Comparison of ENCODE assay signal across 8 mouse cellular contexts in genomic region chr10:60752040-60753020, GRCm38 (mm10). TPM values are rescaled to one million over a fixed set of nuclear protein-coding genes. Genes with fewer than 3 reads are reported as not detected.
DNase-seq lines count a peak whose midpoint lies in the region; ATAC-seq lines count a peak whose summit lies in the region.

Slc29a3 (minus strand) TSS chr10:60752794.

- intact Hi-C loops in left cerebral cortex, postnatal 14 days (cut with DNase I) = no loop called here

- ATAC-seq in intestine, embryonic 14.5 days (replicated peaks; ENCODE audit: low FRiP score, low TSS enrichment, low read depth) = peak; percentile 93

- peaks cover 8% of the 10 kb centered on the region; the same call in 1 of the 2 replicates for H3K4me1 ChIP-seq in intestine, embryonic 14.5 days (replicated peaks; ENCODE audit: control insufficient read depth, insufficient read depth, low read length)

- DNase-seq in adrenal gland, adult 18-20 months (ENCODE audit: low spot score in 2 of 2) = peak; percentile 99
- peak; percentile 97 for DNase-seq in embryo, embryonic 11 days
- DNase-seq in gastrocnemius, postnatal 25 days = peak; percentile 94
- DNase-seq in intestine, embryonic 14.5 days (ENCODE audit: low spot score) = peak; percentile 99
- DNase-seq in left cerebral cortex, postnatal 14 days (ENCODE audit: low spot score in 2 of 2) = peak; percentile 94 to 95
- DNase-seq in mesoderm, embryonic 11.5 days (ENCODE audit: low read depth, low spot score) = peak; percentile 96
- DNase-seq in right cerebral cortex, postnatal 36 days (ENCODE audit: low spot score in 2 of 2) = peak; percentile 89 to 91
- peak; percentile 95 for DNase-seq in yolk sac, embryonic 10.5 days (ENCODE audit: low spot score)

- H3K36me3 ChIP-seq in intestine, embryonic 14.5 days (ENCODE audit: control insufficient read depth, insufficient read depth, low read length) = 0 out of 2 replicates have a peak, but pooled peaks cover 15% of the 10 kb centered on the region

- peak within 1 kb of the TSS; percentile 24; the same call in 1 of the 2 replicates for H3K27ac ChIP-seq in intestine, embryonic 14.5 days (ENCODE audit: low read depth)

- peak within 1 kb of the TSS; percentile 60 for H3K4me3 ChIP-seq in intestine, embryonic 14.5 days (ENCODE audit: low read depth, low read length)

- 0 out of 2 replicates have a peak, but pooled peaks cover 2% of the 10 kb centered on the region for H3K9me3 ChIP-seq in intestine, embryonic 14.5 days (ENCODE audit: control insufficient read depth, low read length)

- 10% methylated on average over 39 of the region's 41 CpGs for WGBS in intestine, embryonic 14.5 days

- H3K27me3 ChIP-seq in intestine, embryonic 14.5 days (replicated peaks; ENCODE audit: control insufficient read depth, insufficient read depth, low read length) = no peaks in the 10 kb centered on the region

- H3K9ac ChIP-seq in intestine, embryonic 14.5 days (ENCODE audit: low read length) = peak within 1 kb of the TSS; percentile 83

- H3K4me2 ChIP-seq in intestine, embryonic 14.5 days (ENCODE audit: low read length) = peak within 1 kb of the TSS; percentile 85

RNA-seq across cellular contexts. Expression of gene Slc29a3, which starts in this region (rescaled TPM):
- total RNA-seq in adrenal gland, adult 18-20 months (2021) = 10 to 100 TPM; 19.4 to 57.7 TPM
- 1 to 10 TPM; 2.4 to 3.4 TPM for total RNA-seq in gastrocnemius, postnatal 25 days (2021)
- polyA plus RNA-seq in intestine, embryonic 14.5 days (2014; fragmentation: Nextera tagmentation; extraction: Ambion mirVana) = 7.8 and 7.9 TPM in 2 replicates
- total RNA-seq in left cerebral cortex, postnatal 14 days (2021) = 10 to 100 TPM; 16.6 to 17.2 TPM

Comparison
In these comparisons a context has a peak if more than half of its experiments do, and no peak if none do; other contexts are left out.
1. Peak in every context shown above with its lines: DNase-seq, ATAC-seq, H3K4me3 ChIP-seq and H3K27ac ChIP-seq.
2. RNA of gene Slc29a3 (total RNA-seq): 19.4 to 57.7 TPM in adrenal gland, adult 18-20 months and 16.6 to 17.2 TPM in left cerebral cortex, postnatal 14 days; 2.4 to 3.4 TPM in gastrocnemius, postnatal 25 days; every median in the first group is over 4 times any median in the second.